Mouse (Mus musculus): ENCODE measurements around the gene Dph2. TPM values are rescaled to one million over a fixed set of nuclear protein-coding genes. Genes with fewer than 3 reads are reported as not detected.

The Dph2 gene
- polyA plus RNA-seq, 1 experiment from 2014 or later: 6.9 TPM

GRCm38 (mm10) chr4:117871787-117872186 is 20.0 kb downstream of the Dph2 start:
- peaks cover 65% of the 10 kb centered on the region for H3K4me1 ChIP-seq (replicated peaks)
- H3K9ac ChIP-seq: peak overlapping the region; percentile 33; the same call in 1 of the 2 replicates
- H3K36me3 ChIP-seq (replicated peaks): peaks cover 39% of the 10 kb centered on the region
- H3K27ac ChIP-seq (replicated peaks): peak overlapping the region; percentile 63
- peak overlapping the region; percentile 64 for H3K4me2 ChIP-seq
- WGBS (ENCODE audit: insufficient replicate concordance): 52% methylated on average over 7 of the region's 7 CpGs
- no peaks in the 10 kb centered on the region for H3K9me3 ChIP-seq (replicated peaks)
- no peak overlapping the region for H3K4me3 ChIP-seq (replicated peaks)
- peak; percentile 15 for ATAC-seq (ENCODE audit: insufficient read depth)
- no peaks in the 10 kb centered on the region for H3K27me3 ChIP-seq

- Histone ChIP-seq H3K4me1 (replicated peaks) (peaks cover 77% of the 10 kb centered on the region), H3K9me3 (replicated peaks) (no peaks in the 10 kb centered on the region), H3K4me3 (replicated peaks) (no peak overlapping the region), H3K27me3 (no peaks in the 10 kb centered on the region), H3K27ac (replicated peaks) (peak overlapping the region; percentile 63), H3K4me2 (no peak overlapping the region), H3K9ac (no peak overlapping the region; the same call in 1 of the 2 replicates), H3K36me3 (replicated peaks) (peaks cover 52% of the 10 kb centered on the region)
- ATAC-seq (ENCODE audit: insufficient read depth): no peak
- 46% methylated on average over 1 of the region's 1 CpGs for WGBS (ENCODE audit: insufficient replicate concordance)
These were observed 21.4 kb downstream of the Dph2 start for GRCm38 (mm10) chr4:117870437-117870836.

- Histone ChIP-seq H3K36me3 (replicated peaks) (peaks cover 64% of the 10 kb centered on the region), H3K9me3 (replicated peaks) (no peaks in the 10 kb centered on the region), H3K4me2 (no peak overlapping the region), H3K4me3 (replicated peaks) (no peak overlapping the region), H3K27ac (replicated peaks) (no peak overlapping the region), H3K9ac (no peak overlapping the region), H3K4me1 (replicated peaks) (peaks cover 77% of the 10 kb centered on the region), H3K27me3 (no peaks in the 10 kb centered on the region)
- 81% methylated on average over 9 of the region's 9 CpGs for WGBS (ENCODE audit: insufficient replicate concordance)
- ATAC-seq (ENCODE audit: insufficient read depth): no peak
These were observed 22.5 kb downstream of the Dph2 start for GRCm38 (mm10) chr4:117869317-117869716.

- Histone ChIP-seq H3K4me3 (replicated peaks) (no peak overlapping the region), H3K9ac (no peak overlapping the region), H3K9me3 (replicated peaks) (no peaks in the 10 kb centered on the region), H3K36me3 (replicated peaks) (peaks cover 79% of the 10 kb centered on the region), H3K4me2 (no peak overlapping the region), H3K27me3 (no peaks in the 10 kb centered on the region), H3K27ac (replicated peaks) (no peak overlapping the region), H3K4me1 (replicated peaks) (peaks cover 77% of the 10 kb centered on the region)
- 17% methylated on average over 24 of the region's 24 CpGs for WGBS (ENCODE audit: insufficient replicate concordance)
- no peak for ATAC-seq (ENCODE audit: insufficient read depth)
These were observed 24.0 kb downstream of the Dph2 start for GRCm38 (mm10) chr4:117867823-117868222.

GRCm38 (mm10) chr4:117867000-117867399 is 24.8 kb downstream of the Dph2 start:
- Histone ChIP-seq H3K27ac (replicated peaks) (no peak overlapping the region), H3K4me2 (no peak overlapping the region), H3K4me1 (replicated peaks) (peaks cover 77% of the 10 kb centered on the region), H3K4me3 (replicated peaks) (no peak overlapping the region), H3K9ac (no peak overlapping the region), H3K36me3 (replicated peaks) (peaks cover 87% of the 10 kb centered on the region), H3K9me3 (replicated peaks) (no peaks in the 10 kb centered on the region), H3K27me3 (no peaks in the 10 kb centered on the region)
- no peak for ATAC-seq (ENCODE audit: insufficient read depth)
- WGBS (ENCODE audit: insufficient replicate concordance): 25% methylated on average over 6 of the region's 6 CpGs

- Histone ChIP-seq H3K9ac (no peak overlapping the region), H3K4me2 (no peak overlapping the region), H3K27me3 (no peaks in the 10 kb centered on the region), H3K9me3 (replicated peaks) (no peaks in the 10 kb centered on the region), H3K36me3 (replicated peaks) (peaks cover 96% of the 10 kb centered on the region), H3K4me1 (replicated peaks) (peaks cover 69% of the 10 kb centered on the region), H3K4me3 (replicated peaks) (no peak overlapping the region), H3K27ac (replicated peaks) (no peak overlapping the region)
- ATAC-seq (ENCODE audit: insufficient read depth): no peak
- WGBS (ENCODE audit: insufficient replicate concordance): 80% methylated on average over 9 of the region's 9 CpGs
These were observed 25.7 kb downstream of the Dph2 start for GRCm38 (mm10) chr4:117866083-117866482.

- Histone ChIP-seq H3K36me3 (replicated peaks) (peaks cover 100% of the 10 kb centered on the region), H3K9ac (no peak overlapping the region), H3K4me1 (replicated peaks) (peaks cover 59% of the 10 kb centered on the region), H3K27ac (replicated peaks) (no peak overlapping the region), H3K4me2 (no peak overlapping the region), H3K27me3 (0 out of 2 replicates have a peak, but pooled peaks cover 2% of the 10 kb centered on the region), H3K9me3 (replicated peaks) (no peaks in the 10 kb centered on the region), H3K4me3 (replicated peaks) (no peak overlapping the region)
- 46% methylated on average over 4 of the region's 4 CpGs for WGBS (ENCODE audit: insufficient replicate concordance)
- ATAC-seq (ENCODE audit: insufficient read depth): peak; percentile 23; the same call in 1 of the 2 replicates
These were observed 29.0 kb downstream of the Dph2 start for GRCm38 (mm10) chr4:117862823-117863222.

GRCm38 (mm10) chr4:117860570-117860969 is 31.3 kb downstream of the Dph2 start:
- H3K4me1 ChIP-seq (replicated peaks): peaks cover 47% of the 10 kb centered on the region
- peaks cover 100% of the 10 kb centered on the region for H3K36me3 ChIP-seq (replicated peaks)
- H3K4me2 ChIP-seq: no peak overlapping the region
- WGBS (ENCODE audit: insufficient replicate concordance): 88% methylated on average over 9 of the region's 9 CpGs
- H3K4me3 ChIP-seq (replicated peaks): no peak overlapping the region
- no peak for ATAC-seq (ENCODE audit: insufficient read depth)
- H3K27ac ChIP-seq (replicated peaks): no peak overlapping the region
- no peaks in the 10 kb centered on the region for H3K9me3 ChIP-seq (replicated peaks)
- 0 out of 2 replicates have a peak, but pooled peaks cover 3% of the 10 kb centered on the region for H3K27me3 ChIP-seq
- no peak overlapping the region for H3K9ac ChIP-seq

GRCm38 (mm10) chr4:117858794-117859193 is 33.0 kb downstream of the Dph2 start:
- no peaks in the 10 kb centered on the region for H3K9me3 ChIP-seq (replicated peaks)
- no peak overlapping the region for H3K4me3 ChIP-seq (replicated peaks)
- no peak overlapping the region for H3K4me2 ChIP-seq
- peaks cover 100% of the 10 kb centered on the region for H3K36me3 ChIP-seq (replicated peaks)
- H3K27ac ChIP-seq (replicated peaks): peak overlapping the region; percentile 45
- peaks cover 57% of the 10 kb centered on the region for H3K4me1 ChIP-seq (replicated peaks)
- 0 out of 2 replicates have a peak overlapping the region, but pooled peaks have one; percentile 9 for H3K9ac ChIP-seq
- ATAC-seq (ENCODE audit: insufficient read depth): peak; percentile 41
- WGBS (ENCODE audit: insufficient replicate concordance): 85% methylated on average over 3 of the region's 3 CpGs
- 0 out of 2 replicates have a peak, but pooled peaks cover 3% of the 10 kb centered on the region for H3K27me3 ChIP-seq

GRCm38 (mm10) chr4:117855146-117855545 is 36.7 kb downstream of the Dph2 start:
- peaks cover 62% of the 10 kb centered on the region for H3K4me1 ChIP-seq (replicated peaks)
- no peak overlapping the region for H3K9ac ChIP-seq
- H3K9me3 ChIP-seq (replicated peaks): no peaks in the 10 kb centered on the region
- H3K36me3 ChIP-seq (replicated peaks): peaks cover 100% of the 10 kb centered on the region
- no peak overlapping the region for H3K4me3 ChIP-seq (replicated peaks)
- WGBS (ENCODE audit: insufficient replicate concordance): 84% methylated on average over 9 of the region's 9 CpGs
- ATAC-seq (ENCODE audit: insufficient read depth): no peak
- H3K4me2 ChIP-seq: no peak overlapping the region
- H3K27ac ChIP-seq (replicated peaks): no peak overlapping the region
- 0 out of 2 replicates have a peak, but pooled peaks cover 3% of the 10 kb centered on the region for H3K27me3 ChIP-seq

GRCm38 (mm10) chr4:117852152-117852868 is 39.5 kb downstream of the Dph2 start:
- Histone ChIP-seq H3K9ac (no peak overlapping the region), H3K27ac (replicated peaks) (no peak overlapping the region), H3K36me3 (replicated peaks) (peaks cover 100% of the 10 kb centered on the region), H3K9me3 (replicated peaks) (no peaks in the 10 kb centered on the region), H3K4me3 (replicated peaks) (no peak overlapping the region), H3K4me1 (replicated peaks) (peaks cover 49% of the 10 kb centered on the region), H3K4me2 (no peak overlapping the region), H3K27me3 (no peaks in the 10 kb centered on the region)
- no peak for ATAC-seq (ENCODE audit: insufficient read depth)
- WGBS (ENCODE audit: insufficient replicate concordance): 85% methylated on average over 10 of the region's 10 CpGs
